Mouse (Mus musculus) frontal cortex, adult (tissue): ENCODE results near the gene Nf2.

Source experiments
- ATAC-seq: cut with Nextera tagmentation; 2 replicates; pipeline ENCODE4 v1.9.2; 2017; ENCODE audit warnings: mild to moderate bottlenecking, moderate library complexity, mixed read lengths; ENCODE audit not compliant: low TSS enrichment

The Nf2 gene

GRCm38 (mm10) chr11:4849258-4849943, at the start of gene Nf2:
Gene Nf2, minus strand, starts transcription at chr11:4849536.
- ATAC-seq, result peak; percentile 100

GRCm38 (mm10) chr11:4894848-4895816, 45.8 kb upstream of the Nf2 start, which contains the start of gene Thoc5:
Gene Thoc5, plus strand, starts transcription at chr11:4895320.
- peak; percentile 99 for ATAC-seq

GRCm38 (mm10) chr11:4886987-4887386, 37.7 kb upstream of the Nf2 start:
- no peak for ATAC-seq

GRCm38 (mm10) chr11:4885385-4885903, 36.1 kb upstream of the Nf2 start:
- no peak for ATAC-seq

- ATAC-seq, result no peak
Observed at GRCm38 (mm10) chr11:4882892-4883627, 33.7 kb upstream of the Nf2 start.

GRCm38 (mm10) chr11:4881087-4881486, 31.8 kb upstream of the Nf2 start:
- ATAC-seq, result no peak

GRCm38 (mm10) chr11:4874551-4874950, 25.2 kb upstream of the Nf2 start:
- peak; percentile 48; the same call in 1 of the 2 replicates for ATAC-seq

- peak; percentile 96 for ATAC-seq
Observed at GRCm38 (mm10) chr11:4873755-4874475, 24.6 kb upstream of the Nf2 start, which contains the start of gene Nipsnap1. Gene Nipsnap1, plus strand, starts transcription at chr11:4873951.

GRCm38 (mm10) chr11:4865645-4866251, 16.4 kb upstream of the Nf2 start:
- no peak; the same call in 1 of the 2 replicates for ATAC-seq

GRCm38 (mm10) chr11:4862730-4863129, 13.4 kb upstream of the Nf2 start:
- no peak for ATAC-seq

- no peak for ATAC-seq
Observed at GRCm38 (mm10) chr11:4861816-4862604, 12.7 kb upstream of the Nf2 start.

GRCm38 (mm10) chr11:4860986-4861385, 11.7 kb upstream of the Nf2 start:
- no peak for ATAC-seq

GRCm38 (mm10) chr11:4858416-4858815, 9.1 kb upstream of the Nf2 start:
- ATAC-seq, result no peak

- ATAC-seq, result no peak
Observed at GRCm38 (mm10) chr11:4854181-4854580, 4.8 kb upstream of the Nf2 start.

GRCm38 (mm10) chr11:4853021-4853420, 3.7 kb upstream of the Nf2 start:
- ATAC-seq, result no peak

GRCm38 (mm10) chr11:4850404-4850803, 1.1 kb upstream of the Nf2 start:
- no peak for ATAC-seq

GRCm38 (mm10) chr11:4848483-4849248, 670 bp downstream of the Nf2 start:
- peak; percentile 13; the same call in 1 of the 2 replicates for ATAC-seq

- no peak for ATAC-seq
Observed at GRCm38 (mm10) chr11:4840942-4841526, 8.3 kb downstream of the Nf2 start.

- no peak for ATAC-seq
Observed at GRCm38 (mm10) chr11:4838235-4838634, 11.1 kb downstream of the Nf2 start.
